8 mouse cellular contexts compared by ENCODE assay signal in the genomic region with DNA sequence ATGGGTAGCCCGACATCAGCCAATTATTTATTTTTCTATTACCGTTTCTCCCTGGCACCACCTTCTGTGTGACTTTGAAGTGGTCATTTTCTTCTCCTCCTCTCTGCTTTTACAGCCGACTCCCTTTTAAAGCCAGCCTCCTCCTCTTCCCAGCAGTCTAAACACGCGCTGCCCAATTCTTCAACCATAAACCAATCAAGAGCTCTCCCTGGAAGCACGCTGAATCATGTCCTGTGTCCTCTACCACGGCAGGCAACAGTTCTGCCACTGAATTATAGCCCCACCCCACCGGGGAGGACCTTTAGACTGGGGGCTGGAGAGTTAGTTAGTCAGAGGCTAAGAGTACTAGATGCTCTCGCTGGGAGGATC. TPM values are rescaled to one million over a fixed set of nuclear protein-coding genes. Genes with fewer than 3 reads are reported as not detected.
A peak's percentile ranks its signal among the peaks of the same experiment; 100 is the strongest.
DNase-seq lines count a peak whose midpoint lies in the region; ATAC-seq lines count a peak whose summit lies in the region.

No protein-coding gene starts in this region.

- no peak overlapping the region for H3K4me3 ChIP-seq in forebrain, embryonic 11.5 days (ENCODE audit: low read depth, low read length)
- no peak overlapping the region for H3K4me3 ChIP-seq in hindbrain, embryonic 14.5 days (replicated peaks; ENCODE audit: low read length)

- no peaks in the 10 kb centered on the region for H3K36me3 ChIP-seq in forebrain, embryonic 11.5 days (ENCODE audit: control insufficient read depth, insufficient read depth, low read length)
- H3K36me3 ChIP-seq in hindbrain, embryonic 14.5 days (replicated peaks; ENCODE audit: control insufficient read depth, insufficient read depth): no peaks in the 10 kb centered on the region

- 77% methylated on average over 9 of the region's 9 CpGs for WGBS in forebrain, embryonic 11.5 days
- whole genome bisulfite sequencing in hindbrain, embryonic 14.5 days: 70% methylated on average over 9 of the region's 9 CpGs

- H3K4me2 ChIP-seq in forebrain, embryonic 11.5 days (ENCODE audit: low read depth, low read length, severe bottlenecking): no peak overlapping the region
- no peak overlapping the region for H3K4me2 ChIP-seq in hindbrain, embryonic 14.5 days (replicated peaks)

- no peak for ATAC-seq in forebrain, embryonic 11.5 days (replicated peaks; ENCODE audit: low FRiP score)
- no peak for ATAC-seq in hindbrain, embryonic 14.5 days (ENCODE audit: low FRiP score)

- no peaks in the 10 kb centered on the region for H3K9me3 ChIP-seq in forebrain, embryonic 11.5 days (ENCODE audit: control insufficient read depth, low read length)
- no peaks in the 10 kb centered on the region for H3K9me3 ChIP-seq in hindbrain, embryonic 14.5 days (ENCODE audit: control insufficient read depth, low read length)

- DNase-seq in cerebellum, adult 11-12 months: peak; percentile 36
- DNase-seq in cerebellum, adult 9-10 months: no peak
- DNase-seq in fibroblast of lung, adult 2 months (ENCODE audit: low read depth): peak; percentile 84
- DNase-seq in kidney, adult 18-20 months: peak; percentile 59
- DNase-seq in lung, postnatal 4 days: peak; percentile 45 to 47
- DNase-seq in testis, postnatal 14 days (ENCODE audit: low spot score): no peak
- no peak for DNase-seq in forebrain, embryonic 11.5 days (ENCODE audit: low spot score)
- DNase-seq in hindbrain, embryonic 14.5 days (ENCODE audit: low spot score): no peak

- H3K9ac ChIP-seq in forebrain, embryonic 11.5 days (ENCODE audit: low read length): no peak overlapping the region
- no peak overlapping the region for H3K9ac ChIP-seq in hindbrain, embryonic 14.5 days

- no peak overlapping the region for H3K27ac ChIP-seq in forebrain, embryonic 11.5 days (ENCODE audit: low read depth, low read length)
- H3K27ac ChIP-seq in hindbrain, embryonic 14.5 days: no peak overlapping the region

- no peaks in the 10 kb centered on the region for H3K4me1 ChIP-seq in forebrain, embryonic 11.5 days (replicated peaks; ENCODE audit: control insufficient read depth, insufficient read depth, low read length)
- no peaks in the 10 kb centered on the region for H3K4me1 ChIP-seq in hindbrain, embryonic 14.5 days (replicated peaks; ENCODE audit: control insufficient read depth, insufficient read depth, low read length)

- no peaks in the 10 kb centered on the region for H3K27me3 ChIP-seq in forebrain, embryonic 11.5 days (ENCODE audit: control insufficient read depth, insufficient read depth, low read length)
- no peaks in the 10 kb centered on the region for H3K27me3 ChIP-seq in hindbrain, embryonic 14.5 days (ENCODE audit: control insufficient read depth, insufficient read depth, low read length)

RNA-seq across cellular contexts. Expression of a gene that starts 10.5 kb away (rescaled TPM):
- 51.3 and 59.6 TPM in 2 replicates for polyA plus RNA-seq in forebrain, embryonic 11.5 days (2014; fragmentation: Nextera tagmentation; extraction: Ambion mirVana)
- polyA plus RNA-seq in hindbrain, embryonic 14.5 days (2014; fragmentation: Nextera tagmentation; extraction: Ambion mirVana): 85.4 and 89.2 TPM in 2 replicates

RNA-seq across cellular contexts. Expression of a gene that starts 32.7 kb away (rescaled TPM):
- polyA plus RNA-seq in forebrain, embryonic 11.5 days (2014; fragmentation: Nextera tagmentation; extraction: Ambion mirVana): 12.0 and 13.5 TPM in 2 replicates
- 12.8 and 14.0 TPM in 2 replicates for polyA plus RNA-seq in hindbrain, embryonic 14.5 days (2014; fragmentation: Nextera tagmentation; extraction: Ambion mirVana)

Comparison
In these comparisons a context has a peak if more than half of its experiments do, and no peak if none do; other contexts are left out.
1. DNase-seq: peak in cerebellum, adult 11-12 months (single experiment), fibroblast of lung, adult 2 months (single experiment), kidney, adult 18-20 months (single experiment) and lung, postnatal 4 days (2 of 2); none in cerebellum, adult 9-10 months (single experiment), testis, postnatal 14 days (single experiment), forebrain, embryonic 11.5 days (single experiment) and hindbrain, embryonic 14.5 days (single experiment).